Mouse (Mus musculus) CH12.LX (cell line): ENCODE data around the gene Erh. TPM values are rescaled to one million over a fixed set of nuclear protein-coding genes. Genes with fewer than 3 reads are reported as not detected.

Experiments used
- DNase-seq: peaks from one replicate; pipeline ENCODE4 v3.0.0-alpha.2; 2013; ENCODE audit errors: extremely low read depth
- H3K27ac ChIP-seq: 2 replicates; pipeline ENCODE4 v1.5.1; 2012; ENCODE audit warnings: low read depth, mild to moderate bottlenecking, control low read depth, moderate library complexity; ENCODE audit not compliant: insufficient read depth
- H3K27me3 ChIP-seq: replicated peaks from 2 replicates; pipeline ENCODE3; 2012; ENCODE audit warnings: inconsistent platforms
- H3K36me3 ChIP-seq, 2 experiments: replicated peaks in 1 of 2; 2 replicates each; pipeline versions ENCODE3 to v1.6.1; 2012; ENCODE audit warnings: inconsistent platforms in 1 of 2, low read length in 1 of 2, mild to moderate bottlenecking in 1 of 2, mixed read lengths in 1 of 2, moderate library complexity in 1 of 2; ENCODE audit not compliant: control insufficient read depth in 1 of 2, insufficient read depth in 1 of 2
- H3K4me1 ChIP-seq, 2 experiments: 2 replicates each; pipeline ENCODE4 v1.6.1; 2012; ENCODE audit warnings: inconsistent platforms in 1 of 2, moderate library complexity in 1 of 2; ENCODE audit not compliant: insufficient read depth in 2 of 2, control insufficient read depth in 1 of 2
- H3K4me2 ChIP-seq: 2 replicates; pipeline ENCODE4 v1.6.1; 2012; ENCODE audit warnings: low read depth, mild to moderate bottlenecking, control low read depth; ENCODE audit not compliant: poor library complexity, insufficient read depth, severe bottlenecking
- H3K4me3 ChIP-seq, 3 experiments: fragments of 150-350 bp in 1 of 3; sonication (generic) in 1 of 3; replicated peaks in 1 of 3; 2 replicates each; pipeline versions ENCODE3 to v1.5.1; 2011 to 2012; ENCODE audit warnings: low read depth in 2 of 3, low read length in 2 of 3, mild to moderate bottlenecking in 2 of 3, moderate library complexity in 2 of 3, control low read depth in 1 of 3, improper control_type of control experiment in 1 of 3, inconsistent platforms in 1 of 3, mixed read lengths in 1 of 3; ENCODE audit not compliant: poor library complexity in 1 of 3
- H3K79me2 ChIP-seq: replicated peaks from 2 replicates; pipeline ENCODE4 v1.6.1; 2012; ENCODE audit warnings: mild to moderate bottlenecking, moderate library complexity; ENCODE audit not compliant: control insufficient read depth, poor library complexity, insufficient read depth, severe bottlenecking; ENCODE audit errors: extremely low read depth
- H3K9ac ChIP-seq: 2 replicates; pipeline ENCODE4 v1.6.1; 2012; ENCODE audit warnings: low read depth, mild to moderate bottlenecking, control low read depth, moderate library complexity; ENCODE audit not compliant: insufficient read depth
- H3K9me3 ChIP-seq: replicated peaks from 2 replicates; pipeline ENCODE3; 2012; ENCODE audit warnings: low read length, inconsistent platforms, mixed read lengths
- CHD1 ChIP-seq: IDR thresholded peaks from 2 replicates; pipeline ENCODE4 v1.6.1; 2012; ENCODE audit warnings: low read depth, low read length, improper control_type of control experiment, inconsistent platforms
- CHD2 ChIP-seq: IDR thresholded peaks from 2 replicates; pipeline ENCODE4 v1.6.1; 2011; ENCODE audit warnings: low read length, improper control_type of control experiment
- E2F4 ChIP-seq: IDR thresholded peaks from 2 replicates; pipeline ENCODE4 v1.6.1; 2011; ENCODE audit warnings: low read depth, low read length, improper control_type of control experiment; ENCODE audit not compliant: insufficient replicate concordance
- ELF1 ChIP-seq: IDR thresholded peaks from 2 replicates; pipeline ENCODE4 v1.6.1; 2014; ENCODE audit warnings: low read depth, mild to moderate bottlenecking, inconsistent platforms, low read length, improper control_type of control experiment
- ETS1 ChIP-seq: conservative IDR thresholded peaks from 2 replicates; pipeline ENCODE4 v1.6.1; 2012; ENCODE audit warnings: low read depth, mild to moderate bottlenecking, inconsistent platforms, low read length, improper control_type of control experiment, moderate library complexity
- GABPA ChIP-seq: IDR thresholded peaks from 2 replicates; pipeline ENCODE4 v1.6.1; 2012; ENCODE audit warnings: low read depth, low read length, improper control_type of control experiment, inconsistent platforms; ENCODE audit not compliant: insufficient replicate concordance
- HCFC1 ChIP-seq: IDR thresholded peaks from 2 replicates; pipeline ENCODE4 v1.6.1; 2012; ENCODE audit warnings: low read depth, mild to moderate bottlenecking, inconsistent platforms, low read length, improper control_type of control experiment
- JUND ChIP-seq: conservative IDR thresholded peaks from 2 replicates; pipeline ENCODE4 v1.6.1; 2011; ENCODE audit warnings: low read depth, low read length, improper control_type of control experiment
- KAT2A ChIP-seq: IDR thresholded peaks from 2 replicates; pipeline ENCODE4 v1.6.1; 2012; ENCODE audit warnings: low read length, improper control_type of control experiment, inconsistent platforms; ENCODE audit not compliant: insufficient replicate concordance
- MAX ChIP-seq: IDR thresholded peaks from 2 replicates; pipeline ENCODE4 v1.6.1; 2011; ENCODE audit warnings: low read length, improper control_type of control experiment
- MEF2A ChIP-seq: IDR thresholded peaks from 2 replicates; pipeline ENCODE4 v1.6.1; 2014; ENCODE audit warnings: low read depth, mild to moderate bottlenecking, inconsistent platforms, low read length, improper control_type of control experiment, borderline replicate concordance
- NELFE ChIP-seq: IDR thresholded peaks from 2 replicates; pipeline ENCODE4 v1.6.1; 2011; ENCODE audit warnings: low read depth, low read length, improper control_type of control experiment
- NRF1 ChIP-seq: IDR thresholded peaks from 2 replicates; pipeline ENCODE4 v1.6.1; 2014; ENCODE audit warnings: low read depth, mild to moderate bottlenecking, inconsistent platforms, low read length, improper control_type of control experiment, moderate library complexity
- POLR2AphosphoS2 ChIP-seq: IDR thresholded peaks from 2 replicates; pipeline ENCODE4 v1.6.1; 2011; ENCODE audit warnings: low read depth, low read length, improper control_type of control experiment
- RAD21 ChIP-seq: IDR thresholded peaks from 2 replicates; pipeline ENCODE4 v1.6.1; 2011; ENCODE audit warnings: low read depth, mild to moderate bottlenecking, low read length, improper control_type of control experiment, moderate library complexity
- SIN3A ChIP-seq: IDR thresholded peaks from 2 replicates; pipeline ENCODE4 v1.6.1; 2012; ENCODE audit warnings: low read length, improper control_type of control experiment, inconsistent platforms
- SMC3 ChIP-seq: IDR thresholded peaks from 2 replicates; pipeline ENCODE4 v1.6.1; 2011; ENCODE audit warnings: low read depth, low read length, improper control_type of control experiment
- TBP ChIP-seq: conservative IDR thresholded peaks from 2 replicates; pipeline ENCODE4 v1.6.1; 2011; ENCODE audit warnings: low read depth, low read length, improper control_type of control experiment
- UBTF ChIP-seq: IDR thresholded peaks from 2 replicates; pipeline ENCODE4 v1.6.1; 2012; ENCODE audit warnings: low read depth, mild to moderate bottlenecking, inconsistent platforms, low read length, improper control_type of control experiment, moderate library complexity
- USF1 ChIP-seq: IDR thresholded peaks from 2 replicates; pipeline ENCODE4 v1.6.1; 2014; ENCODE audit warnings: low read depth, mild to moderate bottlenecking, inconsistent platforms, low read length, improper control_type of control experiment
- USF2 ChIP-seq: conservative IDR thresholded peaks from 2 replicates; pipeline ENCODE4 v1.6.1; 2011; ENCODE audit warnings: low read depth, low read length, improper control_type of control experiment
- ZC3H11A ChIP-seq: IDR thresholded peaks from 2 replicates; pipeline ENCODE4 v1.6.1; 2012; ENCODE audit warnings: low read depth, mild to moderate bottlenecking, inconsistent platforms, low read length, improper control_type of control experiment
- ZKSCAN1 ChIP-seq: IDR thresholded peaks from 2 replicates; pipeline ENCODE4 v1.6.1; 2012; ENCODE audit warnings: low read depth, inconsistent platforms, low read length, improper control_type of control experiment, borderline replicate concordance
- ZNF384 ChIP-seq: IDR thresholded peaks from 2 replicates; pipeline ENCODE4 v1.6.1; 2012; ENCODE audit warnings: low read depth, low read length, improper control_type of control experiment, inconsistent platforms
- dilution Hi-C: fragments of 300-500 bp; cut with MboI; formaldehyde crosslinking; loops from 2 replicates; pipeline ENCODE4 v1.14.3; 2020; ENCODE audit warnings: low sequenced_read_pairs; ENCODE audit not compliant: extremely low pct_unique_long_range_greater_than_20kb, extremely low pct_ligation_motif_present
- in situ Hi-C: fragments of 300-500 bp; cut with MboI; formaldehyde crosslinking; loops from 3 replicates; pipeline ENCODE4 v1.14.3; 2019; ENCODE audit warnings: low sequenced_read_pairs, low pct_ligation_motif_present, low pct_unique_long_range_greater_than_20kb, mixed read lengths
- polyA plus RNA-seq: library from polyadenylated mRNA; unstranded; fragments of >175 nt; gene quantifications from 2 replicates; pipeline ENCODE4 v1.2.1, GENCODE M21; 2012; ENCODE audit warnings: low read depth; ENCODE audit not compliant: insufficient read length
- total RNA-seq, 2 experiments: library from RNA; depleted of rRNA; stranded (reverse); fragments of 300-350 nt in 1 of 2; fragments of >200 nt in 1 of 2; gene quantifications; 2 replicates each; pipeline ENCODE4 v1.2.3; 2012 to 2014

Erh gene
- total and polyA plus RNA-seq, 3 experiments = 227 to 315 (median 229) TPM

- no peak within 1 kb of the TSS for H3K27ac ChIP-seq
- DNase-seq = no peak
- H3K4me1 ChIP-seq = peaks cover 3 to 6% of the 10 kb centered on the region in 2 experiments; a peak in 1 of 4 replicates
- H3K4me3 ChIP-seq = no peak within 1 kb of the TSS
- no peaks in the 10 kb centered on the region for H3K79me2 ChIP-seq
- in situ Hi-C loops (no loop called here), dilution Hi-C loops (no loop called here)
- TF ChIP-seq SMC3 (no peak), ZKSCAN1 (no peak), ETS1 (no peak)
- no peaks in the 10 kb centered on the region for H3K9me3 ChIP-seq
- H3K9ac ChIP-seq = no peak within 1 kb of the TSS
- no peaks in the 10 kb centered on the region for H3K36me3 ChIP-seq
- H3K27me3 ChIP-seq = peaks cover 22% of the 10 kb centered on the region
- no peak within 1 kb of the TSS for H3K4me2 ChIP-seq
These were observed 48.3 kb upstream of the Erh start, which contains the start of gene Plekhd1 for GRCm38 (mm10) chr12:80692269-80692972. Plekhd1 (plus strand) TSS chr12:80692591.

GRCm38 (mm10) chr12:80691671-80692091, 47.5 kb upstream of the Erh start:
- no peak for TF ChIP-seq HCFC1
- no peak for TF ChIP-seq USF2
- no peak for TF ChIP-seq SIN3A
- TF ChIP-seq NRF1 = no peak
- no peak for TF ChIP-seq ZNF384
- TF ChIP-seq MEF2A = no peak
- TF ChIP-seq ZKSCAN1 = no peak
- TF ChIP-seq JUND = no peak
- no peaks in the 10 kb centered on the region for H3K79me2 ChIP-seq
- H3K36me3 ChIP-seq = no peaks in the 10 kb centered on the region
- H3K9ac ChIP-seq = no peak overlapping the region
- in situ Hi-C loops (no loop called here), dilution Hi-C loops (no loop called here)
- no peak overlapping the region for H3K4me2 ChIP-seq
- H3K4me3 ChIP-seq = no peak overlapping the region
- peaks cover 22% of the 10 kb centered on the region for H3K27me3 ChIP-seq
- H3K9me3 ChIP-seq = no peaks in the 10 kb centered on the region
- no peak overlapping the region for H3K27ac ChIP-seq
- peaks cover 3 to 7% of the 10 kb centered on the region in 2 experiments; a peak in 1 of 4 replicates for H3K4me1 ChIP-seq
- no peak for DNase-seq

GRCm38 (mm10) chr12:80689696-80690095, 45.6 kb upstream of the Erh start:
- Histone ChIP-seq H3K4me1 (peaks cover 3 to 7% of the 10 kb centered on the region in 2 experiments; a peak in 1 of 4 replicates), H3K4me3 (no peak overlapping the region), H3K9ac (no peak overlapping the region), H3K9me3 (no peaks in the 10 kb centered on the region), H3K79me2 (no peaks in the 10 kb centered on the region), H3K27me3 (peaks cover 14% of the 10 kb centered on the region), H3K27ac (no peak overlapping the region), H3K4me2 (no peak overlapping the region), H3K36me3 (no peaks in the 10 kb centered on the region)
- TF ChIP-seq CHD1 (no peak), CHD2 (no peak), TBP (no peak), USF1 (no peak), MEF2A (no peak), E2F4 (no peak), ZC3H11A (no peak), RAD21 (no peak), ELF1 (no peak), MAX (no peak), HCFC1 (no peak), POLR2AphosphoS2 (no peak), SIN3A (no peak), NELFE (no peak), UBTF (no peak), GABPA (no peak), KAT2A (no peak), NRF1 (no peak), JUND (no peak), ETS1 (no peak)
- DNase-seq = no peak
- dilution Hi-C loops (no loop called here), in situ Hi-C loops (no loop called here)
